Mouse (Mus musculus) splenic B cell, adult 2 months (primary cell): ENCODE measurements around the gene Pla2g2e.

Source experiments
- DNase-seq: peaks from one replicate; pipeline ENCODE4 v3.0.0-alpha.2; 2011; ENCODE audit warnings: low read depth, low spot score
- H3K27me3 ChIP-seq: 2 replicates; pipeline ENCODE4 v1.6.1; 2012; ENCODE audit warnings: mild to moderate bottlenecking, low read length, moderate library complexity, mixed read lengths; ENCODE audit not compliant: control insufficient read depth, poor library complexity, insufficient read depth, severe bottlenecking
- H3K36me3 ChIP-seq: 2 replicates; pipeline ENCODE4 v1.6.1; 2012; ENCODE audit warnings: mild to moderate bottlenecking, low read length, moderate library complexity, mixed read lengths; ENCODE audit not compliant: control insufficient read depth, poor library complexity, insufficient read depth, severe bottlenecking

Pla2g2e gene

GRCm38 (mm10) chr4:138905624-138906337 lies 28.0 kb downstream of the Pla2g2e start:
- no peak for DNase-seq
- Histone ChIP-seq H3K36me3 (no peaks in the 10 kb centered on the region; the same call in none of the 2 replicates), H3K27me3 (no peaks in the 10 kb centered on the region)

GRCm38 (mm10) chr4:138913141-138913787 lies 35.5 kb downstream of the Pla2g2e start:
- no peaks in the 10 kb centered on the region; the same call in 1 of the 2 replicates for H3K27me3 ChIP-seq
- DNase-seq = no peak
- H3K36me3 ChIP-seq = no peaks in the 10 kb centered on the region

GRCm38 (mm10) chr4:138913797-138914196 lies 36.1 kb downstream of the Pla2g2e start, which contains the start of gene Otud3:
Gene Otud3 (minus strand): TSS chr4:138913945.
- DNase-seq = peak; percentile 97
- no peaks in the 10 kb centered on the region for H3K36me3 ChIP-seq
- H3K27me3 ChIP-seq = no peaks in the 10 kb centered on the region; the same call in 1 of the 2 replicates

GRCm38 (mm10) chr4:138917282-138917681 lies 39.5 kb downstream of the Pla2g2e start:
- Histone ChIP-seq H3K27me3 (no peaks in the 10 kb centered on the region; the same call in 1 of the 2 replicates), H3K36me3 (no peaks in the 10 kb centered on the region)
- DNase-seq = peak; percentile 27

GRCm38 (mm10) chr4:138921254-138922130 lies 43.8 kb downstream of the Pla2g2e start:
- Histone ChIP-seq H3K27me3 (no peaks in the 10 kb centered on the region), H3K36me3 (no peaks in the 10 kb centered on the region)
- no peak for DNase-seq

- Histone ChIP-seq H3K27me3 (no peaks in the 10 kb centered on the region), H3K36me3 (no peaks in the 10 kb centered on the region)
- peak; percentile 94 for DNase-seq
These were observed 44.4 kb downstream of the Pla2g2e start for GRCm38 (mm10) chr4:138922131-138922459.

- H3K36me3 ChIP-seq = no peaks in the 10 kb centered on the region
- H3K27me3 ChIP-seq = no peaks in the 10 kb centered on the region
- no peak for DNase-seq
These were observed 47.8 kb downstream of the Pla2g2e start for GRCm38 (mm10) chr4:138925561-138925960.
